Mouse (Mus musculus) hindbrain, embryonic 14.5 days (tissue): ENCODE measurements around the gene Tmem138. TPM values are rescaled to one million over a fixed set of nuclear protein-coding genes. Genes with fewer than 3 reads are reported as not detected.

Source experiments
- ATAC-seq: fragments of 200-750 bp; cut with Nextera tagmentation; 2 replicates; pipeline ENCODE4 v1.8.0; 2017; ENCODE audit warnings: moderate number of reproducible peaks, mild to moderate bottlenecking, moderate TSS enrichment, moderate library complexity; ENCODE audit not compliant: low FRiP score
- DNase-seq: peaks from one replicate; pipeline ENCODE4 v3.0.0-alpha.2; 2015; ENCODE audit warnings: low spot score
- H3K27ac ChIP-seq: fragments of 300-500 bp; sonication (generic); 2 replicates; pipeline ENCODE4 v1.5.1; 2014; ENCODE audit warnings: mild to moderate bottlenecking, moderate library complexity
- H3K27me3 ChIP-seq: fragments of 300-500 bp; sonication (generic); 2 replicates; pipeline ENCODE4 v1.6.1; 2014; ENCODE audit warnings: mild to moderate bottlenecking, low read length, mixed read lengths; ENCODE audit not compliant: control insufficient read depth, insufficient read depth
- H3K36me3 ChIP-seq: fragments of 300-500 bp; sonication (generic); replicated peaks from 2 replicates; pipeline ENCODE4 v1.6.1; 2014; ENCODE audit not compliant: control insufficient read depth, insufficient read depth
- H3K4me1 ChIP-seq: fragments of 300-500 bp; sonication (generic); replicated peaks from 2 replicates; pipeline ENCODE4 v1.6.1; 2014; ENCODE audit warnings: antibody characterized with exemption, low read length, mixed read lengths; ENCODE audit not compliant: control insufficient read depth, insufficient read depth
- H3K4me2 ChIP-seq: fragments of 300-500 bp; sonication (generic); replicated peaks from 2 replicates; pipeline ENCODE4 v1.6.1; 2014; ENCODE audit warnings: mild to moderate bottlenecking, moderate library complexity
- H3K4me3 ChIP-seq: fragments of 300-500 bp; sonication (generic); replicated peaks from 2 replicates; pipeline ENCODE4 v1.5.1; 2014; ENCODE audit warnings: mild to moderate bottlenecking, low read length
- H3K9ac ChIP-seq: fragments of 300-500 bp; sonication (generic); 2 replicates; pipeline ENCODE4 v1.6.1; 2014
- H3K9me3 ChIP-seq: fragments of 300-500 bp; sonication (generic); 2 replicates; pipeline ENCODE4 v1.6.1; 2016; ENCODE audit warnings: low read length; ENCODE audit not compliant: control insufficient read depth
- WGBS: fragments of 180-500 bp; shearing (Covaris S2); extraction: QIAGEN DNeasy Blood & Tissue Kit; methylation state at CpG from one replicate; pipeline ENCODE4 v1.1.7; 2014; 5-methylcytosine and 5-hydroxymethylcytosine counted together
- polyA plus RNA-seq: library from polyadenylated mRNA; unstranded; fragments of >200 nt; fragmentation: Nextera tagmentation; extraction: Ambion mirVana; gene quantifications from 2 replicates; pipeline ENCODE4 v1.2.1, GENCODE M21; 2014

Tmem138 gene
- polyA plus RNA-seq, 1 experiment from 2014 or later = 40.3 TPM

- no peak for ATAC-seq
- no peak for DNase-seq
- H3K4me3 ChIP-seq = 0 out of 2 replicates have a peak overlapping the region, but pooled peaks have one; percentile 3
- H3K9ac ChIP-seq = 0 out of 2 replicates have a peak overlapping the region, but pooled peaks have one; percentile 98
- 94% methylated on average over 5 of the region's 5 CpGs for WGBS
- H3K9me3 ChIP-seq = no peaks in the 10 kb centered on the region
- H3K27ac ChIP-seq = no peak overlapping the region
- peaks cover 8% of the 10 kb centered on the region; the same call in 1 of the 2 replicates for H3K36me3 ChIP-seq
- peak overlapping the region; percentile 86; the same call in 1 of the 2 replicates for H3K4me2 ChIP-seq
- peaks cover 28% of the 10 kb centered on the region for H3K4me1 ChIP-seq
- H3K27me3 ChIP-seq = no peaks in the 10 kb centered on the region
Measured at GRCm38 (mm10) chr19:10523483-10524080, 53.6 kb downstream of the Tmem138 start.

GRCm38 (mm10) chr19:10521926-10522325, 55.2 kb downstream of the Tmem138 start:
- no peak overlapping the region for H3K4me3 ChIP-seq
- H3K4me2 ChIP-seq = no peak overlapping the region
- H3K27ac ChIP-seq = no peak overlapping the region
- H3K27me3 ChIP-seq = no peaks in the 10 kb centered on the region
- H3K9ac ChIP-seq = no peak overlapping the region
- 82% methylated on average over 1 of the region's 1 CpGs for WGBS
- peaks cover 17% of the 10 kb centered on the region for H3K4me1 ChIP-seq
- no peak for DNase-seq
- ATAC-seq = no peak
- peaks cover 5% of the 10 kb centered on the region for H3K36me3 ChIP-seq
- H3K9me3 ChIP-seq = no peaks in the 10 kb centered on the region

Other genes with a start within 250 kb of the Tmem138 start
- 12.0 and 14.0 TPM in 2 replicates for gene Syt7, start 188.3 kb downstream of the Tmem138 start, polyA plus RNA-seq
- gene Lrrc10b, start 119.9 kb downstream of the Tmem138 start, polyA plus RNA-seq = 1.5 and 1.6 TPM in 2 replicates
- 1.9 and 2.8 TPM in 2 replicates for gene Ppp1r32, start 94.4 kb downstream of the Tmem138 start, polyA plus RNA-seq
- gene Cpsf7, start 52.1 kb downstream of the Tmem138 start, polyA plus RNA-seq = 57.5 and 63.4 TPM in 2 replicates
- 67.6 and 68.4 TPM in 2 replicates for gene Sdhaf2, start 51.2 kb downstream of the Tmem138 start, polyA plus RNA-seq
- gene Tmem216, start 21.1 kb downstream of the Tmem138 start, polyA plus RNA-seq = 53.3 and 59.6 TPM in 2 replicates
- 21.8 and 23.8 TPM in 2 replicates for gene Cyb561a3, start 190 bp downstream of the Tmem138 start, polyA plus RNA-seq
- gene Ddb1, start 28.0 kb upstream of the Tmem138 start, polyA plus RNA-seq = 219 and 240 TPM in 2 replicates
- gene Tkfc, start 28.3 kb upstream of the Tmem138 start, polyA plus RNA-seq = 25.4 and 26.8 TPM in 2 replicates
- 0.64 and 1.1 TPM in 2 replicates for gene Vwce, start 56.9 kb upstream of the Tmem138 start, polyA plus RNA-seq
- not detected in 2 replicates for gene Pga5, start 100.7 kb upstream of the Tmem138 start, polyA plus RNA-seq
- 28.7 and 31.3 TPM in 2 replicates for gene Vps37c, start 111.4 kb upstream of the Tmem138 start, polyA plus RNA-seq
- gene Cd5, start 161.6 kb upstream of the Tmem138 start, polyA plus RNA-seq = 0.31 TPM in 2 replicates